Mouse (Mus musculus): ENCODE results near the gene Hspb8. TPM values are rescaled to one million over a fixed set of nuclear protein-coding genes. Genes with fewer than 3 reads are reported as not detected.

The Hspb8 gene
- total and polyA plus RNA-seq, 3 experiments: not detected

GRCm38 (mm10) chr5:116423746-116424145 is 1.1 kb upstream of the Hspb8 start:
- no peak for DNase-seq (ENCODE audit: extremely low read depth)
- TF ChIP-seq ZC3H11A (IDR thresholded peaks at IDR 0.05; ENCODE audit: low read depth, low read length) (no peak), ELF1 (IDR thresholded peaks at IDR 0.05; ENCODE audit: low read depth, low read length) (no peak), MEF2A (IDR thresholded peaks at IDR 0.05; ENCODE audit: borderline replicate concordance, low read depth, low read length) (no peak), CHD1 (IDR thresholded peaks at IDR 0.05; ENCODE audit: low read depth, low read length) (no peak)
- Histone ChIP-seq H3K4me1 (ENCODE audit: control insufficient read depth in 1 of 2, insufficient read depth in 2 of 2) (no peaks in the 10 kb centered on the region), H3K9ac (ENCODE audit: insufficient read depth, low read depth) (no peak overlapping the region), H3K27ac (ENCODE audit: insufficient read depth, low read depth) (no peak overlapping the region), H3K36me3 (replicated peaks in 1 of 2; ENCODE audit: control insufficient read depth in 1 of 2, insufficient read depth in 1 of 2, low read length in 1 of 2) (no peaks in the 10 kb centered on the region), H3K9me3 (replicated peaks; ENCODE audit: low read length) (peaks cover 90% of the 10 kb centered on the region), H3K27me3 (replicated peaks) (no peaks in the 10 kb centered on the region), H3K4me2 (ENCODE audit: insufficient read depth, low read depth, poor library complexity, severe bottlenecking) (no peak overlapping the region), H3K79me2 (replicated peaks; ENCODE audit: control insufficient read depth, extremely low read depth, insufficient read depth, poor library complexity, severe bottlenecking) (no peaks in the 10 kb centered on the region), H3K4me3 (replicated peaks in 1 of 3; ENCODE audit: low read depth in 2 of 3, low read length in 2 of 3, poor library complexity in 1 of 3) (no peak overlapping the region)
- in situ Hi-C loops (cut with MboI; ENCODE audit: low pct_ligation_motif_present, low pct_unique_long_range_greater_than_20kb, low sequenced_read_pairs): no loop called here
- dilution Hi-C loops (cut with MboI; ENCODE audit: extremely low pct_ligation_motif_present, extremely low pct_unique_long_range_greater_than_20kb, low sequenced_read_pairs): no loop called here

- Histone ChIP-seq H3K36me3 (replicated peaks in 1 of 2; ENCODE audit: control insufficient read depth in 1 of 2, insufficient read depth in 1 of 2, low read length in 1 of 2) (no peaks in the 10 kb centered on the region), H3K9me3 (replicated peaks; ENCODE audit: low read length) (peaks cover 89% of the 10 kb centered on the region), H3K9ac (ENCODE audit: insufficient read depth, low read depth) (no peak overlapping the region), H3K4me2 (ENCODE audit: insufficient read depth, low read depth, poor library complexity, severe bottlenecking) (no peak overlapping the region), H3K4me3 (replicated peaks in 1 of 3; ENCODE audit: low read depth in 2 of 3, low read length in 2 of 3, poor library complexity in 1 of 3) (no peak overlapping the region), H3K4me1 (ENCODE audit: control insufficient read depth in 1 of 2, insufficient read depth in 2 of 2) (no peaks in the 10 kb centered on the region), H3K27me3 (replicated peaks) (no peaks in the 10 kb centered on the region), H3K79me2 (replicated peaks; ENCODE audit: control insufficient read depth, extremely low read depth, insufficient read depth, poor library complexity, severe bottlenecking) (no peaks in the 10 kb centered on the region), H3K27ac (ENCODE audit: insufficient read depth, low read depth) (no peak overlapping the region)
- dilution Hi-C loops (cut with MboI; ENCODE audit: extremely low pct_ligation_motif_present, extremely low pct_unique_long_range_greater_than_20kb, low sequenced_read_pairs) (no loop called here), in situ Hi-C loops (cut with MboI; ENCODE audit: low pct_ligation_motif_present, low pct_unique_long_range_greater_than_20kb, low sequenced_read_pairs) (no loop called here)
- no peak for TF ChIP-seq USF2 (conservative IDR thresholded peaks at IDR 0.05; ENCODE audit: low read depth, low read length)
- no peak for TF ChIP-seq TCF12 (IDR thresholded peaks at IDR 0.05; ENCODE audit: low read depth, low read length)
- TF ChIP-seq MAZ (IDR thresholded peaks at IDR 0.05; ENCODE audit: low read depth, low read length): no peak
- no peak for TF ChIP-seq UBTF (IDR thresholded peaks at IDR 0.05; ENCODE audit: low read depth, low read length)
- no peak for TF ChIP-seq ETS1 (conservative IDR thresholded peaks at IDR 0.05; ENCODE audit: low read depth, low read length)
- no peak for TF ChIP-seq MEF2A (IDR thresholded peaks at IDR 0.05; ENCODE audit: borderline replicate concordance, low read depth, low read length)
- TF ChIP-seq MXI1 (IDR thresholded peaks at IDR 0.05; ENCODE audit: low read depth, low read length): no peak
- TF ChIP-seq SIN3A (IDR thresholded peaks at IDR 0.05; ENCODE audit: low read length): no peak
- TF ChIP-seq CTCF (conservative IDR thresholded peaks at IDR 0.05 in 1 of 2, IDR thresholded peaks at IDR 0.05 in 1 of 2; ENCODE audit: low read depth in 2 of 2, low read length in 2 of 2): no peak
- no peak for TF ChIP-seq ZKSCAN1 (IDR thresholded peaks at IDR 0.05; ENCODE audit: borderline replicate concordance, low read depth, low read length)
- TF ChIP-seq GABPA (IDR thresholded peaks at IDR 0.05; ENCODE audit: insufficient replicate concordance, low read depth, low read length): no peak
- TF ChIP-seq JUND (conservative IDR thresholded peaks at IDR 0.05; ENCODE audit: low read depth, low read length): no peak
- no peak for TF ChIP-seq JUN (IDR thresholded peaks at IDR 0.05; ENCODE audit: insufficient read depth, low read depth, low read length)
- no peak for TF ChIP-seq ZMIZ1 (IDR thresholded peaks at IDR 0.05; ENCODE audit: low read depth, low read length)
- TF ChIP-seq CHD2 (IDR thresholded peaks at IDR 0.05; ENCODE audit: low read length): no peak
- TF ChIP-seq RAD21 (IDR thresholded peaks at IDR 0.05; ENCODE audit: low read depth, low read length): no peak
- TF ChIP-seq BHLHE40 (IDR thresholded peaks at IDR 0.05; ENCODE audit: low read depth, low read length): no peak
- no peak for DNase-seq (ENCODE audit: extremely low read depth)
Observed at GRCm38 (mm10) chr5:116421791-116422481, 728 bp downstream of the Hspb8 start.
